Mouse (Mus musculus): ENCODE data around the gene Slc16a11. TPM values are rescaled to one million over a fixed set of nuclear protein-coding genes. Genes with fewer than 3 reads are reported as not detected.

The Slc16a11 gene
- polyA plus RNA-seq, 1 experiment = 17.4 TPM

DNA sequence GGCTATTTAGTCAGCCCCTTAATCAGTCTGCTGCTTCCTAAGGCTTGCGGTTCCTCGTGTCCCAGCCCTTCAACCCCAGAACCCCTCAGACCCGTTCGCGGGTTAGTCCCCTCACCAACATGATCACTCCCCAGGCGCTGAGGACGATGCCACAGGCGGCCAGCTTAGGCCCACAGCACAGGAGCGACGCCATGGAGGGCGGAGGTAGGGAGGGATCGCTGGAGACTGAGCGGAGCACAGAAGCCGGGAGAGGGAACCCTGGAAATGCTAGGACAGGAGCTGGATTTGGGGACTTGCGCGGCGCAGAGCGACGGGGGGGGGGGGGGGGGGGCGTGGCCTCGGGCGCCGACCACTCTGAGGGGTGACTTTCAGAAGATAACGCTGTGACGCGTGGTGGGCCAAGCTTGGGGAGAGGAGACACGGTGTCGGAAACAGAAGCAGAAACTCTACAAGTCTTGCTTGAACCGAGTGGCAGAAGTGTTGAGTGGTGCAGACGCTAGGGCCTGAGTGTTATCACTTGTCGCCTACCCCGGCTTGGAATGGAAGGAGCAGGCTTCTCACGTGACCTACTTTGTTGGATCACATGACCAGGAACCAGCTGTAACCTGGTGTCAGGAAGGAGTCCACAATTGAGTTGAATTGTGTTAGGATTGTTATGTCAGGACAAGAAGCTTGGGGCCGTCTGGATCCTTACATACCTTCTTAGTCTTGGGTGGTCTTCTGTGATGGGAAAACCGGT is 27.2 kb downstream of the Slc16a11 start, which contains the start of the genes Gm21988 and Rnasek:
Gene Gm21988 (minus strand): TSS at position 290 of the 739 bp plus-strand sequence.
Gene Rnasek (minus strand): TSS at position 302 of the 739 bp plus-strand sequence.
- Histone ChIP-seq H3K27me3 (ENCODE audit: control insufficient read depth, insufficient read depth, insufficient read length) (peaks cover 5% of the 10 kb centered on the region), H3K79me2 (ENCODE audit: control insufficient read depth, insufficient read depth) (peaks cover 13% of the 10 kb centered on the region), H3K4me3 (peak within 1 kb of the TSS; percentile 60), H3K36me3 (ENCODE audit: control insufficient read depth, insufficient read depth) (no peaks in the 10 kb centered on the region), H3ac (ENCODE audit: control insufficient read depth, insufficient read length) (peak within 1 kb of the TSS; percentile 4), H3K4me2 (ENCODE audit: low read depth) (peak within 1 kb of the TSS; percentile 88)
- TF ChIP-seq SRF (IDR thresholded peaks at IDR 0.05; ENCODE audit: control insufficient read depth, insufficient read length, low read depth) = no peak
- TF ChIP-seq POLR2AphosphoS2 (IDR thresholded peaks at IDR 0.05; ENCODE audit: insufficient read length, low read depth) = peak; percentile 70
- TF ChIP-seq POLR2A (IDR thresholded peaks at IDR 0.05; ENCODE audit: insufficient read length, low read depth) = peak; percentile 89
- peak; percentile 100 for TF ChIP-seq USF1 (IDR thresholded peaks at IDR 0.05; ENCODE audit: low read depth)
- TF ChIP-seq MYOD1 (IDR thresholded peaks at IDR 0.05; ENCODE audit: control insufficient read depth in 1 of 3, insufficient read length in 2 of 3, low read depth in 2 of 3) = peak in 2 of 3 experiments; percentile 17 to 23
- TF ChIP-seq MYOG (IDR thresholded peaks at IDR 0.05; ENCODE audit: control insufficient read depth in 1 of 3, insufficient read depth in 1 of 3, insufficient read length in 2 of 3, low read depth in 2 of 3) = peak in 1 of 3 experiments; percentile 28

DNA sequence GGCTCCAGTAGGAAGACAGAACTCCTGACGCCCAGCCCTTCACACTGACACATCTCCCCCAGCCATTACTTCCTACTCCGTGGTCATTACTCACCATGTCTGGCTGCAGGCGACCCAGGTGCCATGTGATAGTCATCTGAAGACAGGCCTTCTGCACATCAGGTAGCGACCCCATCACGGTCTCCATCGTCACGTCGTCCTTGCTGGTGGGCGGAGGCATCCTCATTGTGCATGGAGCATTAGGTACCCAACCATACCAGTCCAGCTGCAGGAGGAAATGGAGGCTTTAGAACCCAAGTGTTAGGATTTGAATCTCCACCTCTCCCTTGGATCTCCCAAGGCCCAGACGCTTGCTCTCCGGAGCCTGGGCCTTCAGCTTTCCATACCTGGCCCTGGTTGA is 30.0 kb downstream of the Slc16a11 start:
- Histone ChIP-seq H3K79me2 (ENCODE audit: control insufficient read depth, insufficient read depth) (peaks cover 13% of the 10 kb centered on the region), H3K4me2 (ENCODE audit: low read depth) (no peak overlapping the region), H3K4me3 (no peak overlapping the region), H3K36me3 (ENCODE audit: control insufficient read depth, insufficient read depth) (no peaks in the 10 kb centered on the region), H3K27me3 (ENCODE audit: control insufficient read depth, insufficient read depth, insufficient read length) (peaks cover 15% of the 10 kb centered on the region), H3ac (ENCODE audit: control insufficient read depth, insufficient read length) (no peak overlapping the region)
- no peak for TF ChIP-seq POLR2AphosphoS2 (IDR thresholded peaks at IDR 0.05; ENCODE audit: insufficient read length, low read depth)
- TF ChIP-seq MYOD1 (IDR thresholded peaks at IDR 0.05; ENCODE audit: control insufficient read depth in 1 of 3, insufficient read length in 2 of 3, low read depth in 2 of 3) = no peak
- no peak for TF ChIP-seq REST (IDR thresholded peaks at IDR 0.05; ENCODE audit: insufficient read depth, insufficient read length)
- no peak for TF ChIP-seq MYOG (IDR thresholded peaks at IDR 0.05; ENCODE audit: control insufficient read depth in 1 of 3, insufficient read depth in 1 of 3, insufficient read length in 2 of 3, low read depth in 2 of 3)
- TF ChIP-seq POLR2A (IDR thresholded peaks at IDR 0.05; ENCODE audit: insufficient read length, low read depth) = no peak
- TF ChIP-seq SRF (IDR thresholded peaks at IDR 0.05; ENCODE audit: control insufficient read depth, insufficient read length, low read depth) = no peak
- no peak for TF ChIP-seq TCF3 (IDR thresholded peaks at IDR 0.05; ENCODE audit: insufficient read length, low read depth)

DNA sequence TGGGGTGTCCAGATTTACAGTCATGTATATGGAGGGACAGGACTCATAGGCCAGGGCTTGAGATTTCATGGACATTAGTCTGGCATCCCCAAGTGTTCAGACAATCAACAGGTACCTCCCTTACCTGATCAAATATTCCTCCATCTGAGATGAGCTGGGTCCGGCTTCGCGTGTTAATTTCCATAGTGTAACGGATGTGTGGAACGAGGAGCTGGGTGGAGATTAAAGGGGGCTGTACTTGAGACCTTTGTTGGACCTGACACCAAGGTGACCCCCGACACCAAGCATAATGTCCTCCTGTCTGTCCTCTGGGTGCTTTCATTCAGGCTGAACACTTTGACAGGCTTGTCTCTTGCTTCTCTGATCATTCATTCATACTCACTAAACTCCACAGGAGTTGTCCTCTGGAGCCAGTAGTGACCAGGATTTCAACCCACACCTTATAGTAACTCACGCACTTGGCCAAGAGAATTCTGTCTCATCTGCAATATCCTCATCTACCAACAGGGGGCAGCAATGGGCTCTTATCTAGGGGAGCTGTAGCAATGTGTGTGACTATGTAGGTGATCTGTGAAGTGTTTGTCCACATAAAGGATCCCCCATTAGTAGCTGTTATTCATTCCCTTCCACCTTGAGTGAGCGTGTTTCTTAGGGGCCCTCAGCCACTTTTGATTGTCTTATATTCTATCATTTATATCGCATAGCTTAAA is 34.7 kb downstream of the Slc16a11 start:
- Histone ChIP-seq H3K79me2 (ENCODE audit: control insufficient read depth, insufficient read depth) (no peaks in the 10 kb centered on the region), H3K36me3 (ENCODE audit: control insufficient read depth, insufficient read depth) (no peaks in the 10 kb centered on the region), H3K4me2 (ENCODE audit: low read depth) (no peak overlapping the region), H3ac (ENCODE audit: control insufficient read depth, insufficient read length) (no peak overlapping the region), H3K27me3 (ENCODE audit: control insufficient read depth, insufficient read depth, insufficient read length) (peaks cover 28% of the 10 kb centered on the region), H3K4me3 (no peak overlapping the region)
- TF ChIP-seq TCF12 (IDR thresholded peaks at IDR 0.05; ENCODE audit: insufficient read depth, poor library complexity, severe bottlenecking) = no peak
- no peak for TF ChIP-seq CEBPB (IDR thresholded peaks at IDR 0.05; ENCODE audit: insufficient read depth, poor library complexity, severe bottlenecking)
- TF ChIP-seq TCF3 (IDR thresholded peaks at IDR 0.05; ENCODE audit: insufficient read length, low read depth) = no peak
- TF ChIP-seq MYOG (IDR thresholded peaks at IDR 0.05; ENCODE audit: control insufficient read depth in 1 of 3, insufficient read depth in 1 of 3, insufficient read length in 2 of 3, low read depth in 2 of 3) = no peak
- TF ChIP-seq USF1 (IDR thresholded peaks at IDR 0.05; ENCODE audit: low read depth) = no peak
- no peak for TF ChIP-seq MYOD1 (IDR thresholded peaks at IDR 0.05; ENCODE audit: control insufficient read depth in 1 of 3, insufficient read length in 2 of 3, low read depth in 2 of 3)
- TF ChIP-seq E2F4 (IDR thresholded peaks at IDR 0.05; ENCODE audit: insufficient read depth) = no peak
- TF ChIP-seq POLR2A (IDR thresholded peaks at IDR 0.05; ENCODE audit: insufficient read length, low read depth) = no peak
- no peak for TF ChIP-seq REST (IDR thresholded peaks at IDR 0.05; ENCODE audit: insufficient read depth, insufficient read length)
- TF ChIP-seq POLR2AphosphoS2 (IDR thresholded peaks at IDR 0.05; ENCODE audit: insufficient read length, low read depth) = no peak
- TF ChIP-seq SRF (IDR thresholded peaks at IDR 0.05; ENCODE audit: control insufficient read depth, insufficient read length, low read depth) = no peak
- no peak for TF ChIP-seq MAX (IDR thresholded peaks at IDR 0.05; ENCODE audit: low read depth)

DNA sequence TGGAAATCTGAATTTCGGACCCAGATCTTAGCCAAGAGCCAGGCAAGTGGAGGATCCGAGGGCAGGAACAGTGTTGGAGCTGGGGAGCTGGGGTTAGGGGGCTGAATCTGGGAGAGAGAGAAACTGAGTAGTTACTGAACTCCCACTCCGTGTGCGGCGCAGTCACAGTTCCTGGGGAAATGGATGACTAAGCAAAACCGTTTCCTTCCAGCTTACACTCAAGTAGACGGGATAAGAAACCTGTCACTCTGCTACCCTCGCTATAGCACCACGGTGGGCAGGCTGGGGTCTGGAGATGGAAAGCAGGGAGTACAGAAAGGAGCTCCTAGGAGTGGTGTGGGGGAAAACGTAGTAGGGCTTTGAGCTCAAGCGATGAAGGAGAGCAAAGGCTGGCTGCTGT is 37.6 kb downstream of the Slc16a11 start:
- H3K4me3 ChIP-seq = no peak overlapping the region
- no peaks in the 10 kb centered on the region for H3K36me3 ChIP-seq (ENCODE audit: control insufficient read depth, insufficient read depth)
- H3K27me3 ChIP-seq (ENCODE audit: control insufficient read depth, insufficient read depth, insufficient read length) = peaks cover 38% of the 10 kb centered on the region
- H3K79me2 ChIP-seq (ENCODE audit: control insufficient read depth, insufficient read depth) = no peaks in the 10 kb centered on the region
- H3ac ChIP-seq (ENCODE audit: control insufficient read depth, insufficient read length) = no peak overlapping the region
- no peak for TF ChIP-seq MYOG (IDR thresholded peaks at IDR 0.05; ENCODE audit: control insufficient read depth in 1 of 3, insufficient read depth in 1 of 3, insufficient read length in 2 of 3, low read depth in 2 of 3)
- no peak for TF ChIP-seq MAX (IDR thresholded peaks at IDR 0.05; ENCODE audit: low read depth)
- no peak for TF ChIP-seq CEBPB (IDR thresholded peaks at IDR 0.05; ENCODE audit: insufficient read depth, poor library complexity, severe bottlenecking)
- TF ChIP-seq MYOD1 (IDR thresholded peaks at IDR 0.05; ENCODE audit: control insufficient read depth in 1 of 3, insufficient read length in 2 of 3, low read depth in 2 of 3) = no peak
- no peak for TF ChIP-seq TCF12 (IDR thresholded peaks at IDR 0.05; ENCODE audit: insufficient read depth, poor library complexity, severe bottlenecking)
- no peak for TF ChIP-seq POLR2A (IDR thresholded peaks at IDR 0.05; ENCODE audit: insufficient read length, low read depth)
- TF ChIP-seq E2F4 (IDR thresholded peaks at IDR 0.05; ENCODE audit: insufficient read depth) = no peak
- TF ChIP-seq TCF3 (IDR thresholded peaks at IDR 0.05; ENCODE audit: insufficient read length, low read depth) = no peak
- TF ChIP-seq REST (IDR thresholded peaks at IDR 0.05; ENCODE audit: insufficient read depth, insufficient read length) = no peak
- no peak for TF ChIP-seq SRF (IDR thresholded peaks at IDR 0.05; ENCODE audit: control insufficient read depth, insufficient read length, low read depth)
- no peak for TF ChIP-seq POLR2AphosphoS2 (IDR thresholded peaks at IDR 0.05; ENCODE audit: insufficient read length, low read depth)
- TF ChIP-seq USF1 (IDR thresholded peaks at IDR 0.05; ENCODE audit: low read depth) = no peak
- no peak overlapping the region for H3K4me2 ChIP-seq (ENCODE audit: low read depth)
